27 mouse cellular contexts compared by ENCODE assay signal in the genomic region with DNA sequence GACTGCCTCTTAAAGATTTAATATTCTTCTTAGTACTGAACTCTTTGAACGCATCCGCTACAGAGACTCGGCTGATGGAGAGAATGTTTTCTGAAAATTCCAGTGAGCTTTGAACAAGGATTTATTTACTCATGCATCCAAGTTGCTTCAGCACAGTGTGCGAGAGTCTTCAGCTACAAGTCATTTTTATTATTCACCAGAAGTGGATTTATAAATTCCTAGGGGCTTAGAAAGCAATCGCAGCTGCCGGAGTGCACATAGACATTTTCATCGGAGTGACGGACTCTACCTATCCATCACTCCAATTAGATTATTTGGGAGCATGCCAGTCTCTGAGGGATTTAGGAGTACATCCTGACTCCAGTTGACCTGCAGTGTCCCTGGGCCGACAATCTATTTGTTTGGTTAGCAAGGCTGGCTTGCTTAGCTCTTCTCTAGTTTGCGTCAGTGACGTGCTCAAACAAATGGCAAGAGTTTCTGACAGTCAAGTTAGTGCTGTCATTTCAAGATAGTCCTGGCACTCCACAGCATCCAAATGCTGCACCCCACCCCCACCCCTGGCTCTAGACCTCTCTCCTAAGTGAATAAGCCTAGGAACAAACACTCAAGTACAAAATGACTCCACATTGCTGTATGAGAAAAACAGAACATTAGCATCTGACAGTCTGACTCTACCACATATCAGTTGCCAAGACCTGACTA. TPM values are rescaled to one million over a fixed set of nuclear protein-coding genes. Genes with fewer than 3 reads are reported as not detected.
A peak's percentile ranks its signal among the peaks of the same experiment; 100 is the strongest.
DNase-seq lines count a peak whose midpoint lies in the region; ATAC-seq and TF ChIP-seq lines count a peak whose summit lies in the region.
"Had no signal": no experiment of that assay in that cellular context is flagged by ENCODE, and none has a peak within 500 bp of the region (broad histone marks: within the 10 kb centered on the region; RNA-seq: fewer than 3 reads in every experiment).

No protein-coding gene starts in this region.

- TF ChIP-seq EP300 in liver, postnatal 0 days (IDR thresholded peaks at IDR 0.05; ENCODE audit: low read depth), result no peak

- H3K4me2 ChIP-seq in liver, postnatal 0 days (ENCODE audit: low read depth, low read length), result no peak overlapping the region
- no peak overlapping the region for H3K4me2 ChIP-seq in liver, embryonic 12.5 days
- peak overlapping the region; percentile 26 for H3K4me2 ChIP-seq in midbrain, embryonic 15.5 days
- no peak overlapping the region for H3K4me2 ChIP-seq in midbrain, embryonic 13.5 days (replicated peaks)
- peak overlapping the region; percentile 18; the same call in 1 of the 2 replicates for H3K4me2 ChIP-seq in midbrain, postnatal 0 days (ENCODE audit: low read depth, low read length, poor library complexity, severe bottlenecking)
- H3K4me2 ChIP-seq: embryonic facial prominence, embryonic 15.5 days; limb, embryonic 13.5 days; liver, embryonic 15.5 days; midbrain, embryonic 12.5 days had no signal

- peaks cover 6% of the 10 kb centered on the region for H3K4me1 ChIP-seq in liver, postnatal 0 days (ENCODE audit: insufficient read depth)
- H3K4me1 ChIP-seq in liver, embryonic 12.5 days, result peaks cover 28% of the 10 kb centered on the region
- H3K4me1 ChIP-seq in midbrain, embryonic 15.5 days, result no peaks in the 10 kb centered on the region; the same call in 1 of the 2 replicates
- H3K4me1 ChIP-seq in midbrain, embryonic 13.5 days (replicated peaks), result 0 out of 2 replicates have a peak, but pooled peaks cover 10% of the 10 kb centered on the region
- H3K4me1 ChIP-seq in midbrain, postnatal 0 days (ENCODE audit: insufficient read depth, low read length), result no peaks in the 10 kb centered on the region
- H3K4me1 ChIP-seq: embryonic facial prominence, embryonic 15.5 days; limb, embryonic 13.5 days; midbrain, embryonic 12.5 days had no signal

- no peak overlapping the region for H3K4me3 ChIP-seq in liver, postnatal 0 days (ENCODE audit: low read depth, low read length)
- no peak overlapping the region for H3K4me3 ChIP-seq in liver, embryonic 12.5 days
- H3K4me3 ChIP-seq in midbrain, embryonic 15.5 days, result no peak overlapping the region
- H3K4me3 ChIP-seq in midbrain, embryonic 13.5 days (replicated peaks), result no peak overlapping the region
- no peak overlapping the region for H3K4me3 ChIP-seq in midbrain, postnatal 0 days (ENCODE audit: low read depth, low read length)
- H3K4me3 ChIP-seq: embryonic facial prominence, embryonic 15.5 days; gastrocnemius, adult 2 months; heart, embryonic 10.5 days; limb, embryonic 13.5 days; liver, embryonic 15.5 days; midbrain, embryonic 12.5 days had no signal

- peak; percentile 48 for DNase-seq in heart, adult 11 months
- DNase-seq in heart, postnatal 36 days, result no peak
- DNase-seq in liver, postnatal 0 days, result peak; percentile 52
- DNase-seq in midbrain, postnatal 0 days (ENCODE audit: low spot score), result peak; percentile 28
- no peak for DNase-seq in adipocyte (ENCODE audit: low spot score)
- DNase-seq: adrenal gland, postnatal 14 days; cerebellum, adult 8-10 months; cerebellum, postnatal 36 days; embryo, embryonic 11 days; gastrocnemius, adult 2 months; kidney, adult 9 months; layer of hippocampus, adult 9-11 months; thymus, postnatal 25 days had no signal

- 70% methylated on average over 11 of the region's 11 CpGs for WGBS in liver, postnatal 0 days (ENCODE audit: insufficient replicate concordance)
- 76% methylated on average over 11 of the region's 11 CpGs for WGBS in liver, embryonic 12.5 days (ENCODE audit: insufficient replicate concordance)
- 54% methylated on average over 11 of the region's 11 CpGs for WGBS in midbrain, embryonic 15.5 days
- WGBS in midbrain, embryonic 13.5 days, result 72% methylated on average over 11 of the region's 11 CpGs
- WGBS in midbrain, postnatal 0 days, result 44% methylated on average over 11 of the region's 11 CpGs

- H3K9ac ChIP-seq in liver, postnatal 0 days (replicated peaks), result no peak overlapping the region
- no peak overlapping the region for H3K9ac ChIP-seq in liver, embryonic 12.5 days
- no peak overlapping the region for H3K9ac ChIP-seq in midbrain, embryonic 15.5 days
- H3K9ac ChIP-seq in midbrain, embryonic 13.5 days (replicated peaks), result no peak overlapping the region
- H3K9ac ChIP-seq in midbrain, postnatal 0 days (replicated peaks; ENCODE audit: low read length, poor library complexity, severe bottlenecking), result no peak overlapping the region
- H3K9ac ChIP-seq: embryonic facial prominence, embryonic 15.5 days; limb, embryonic 13.5 days; liver, embryonic 15.5 days; midbrain, embryonic 12.5 days had no signal

- intact Hi-C loops in heart, postnatal 36 days (cut with DNase I), result no loop called here

- no peaks in the 10 kb centered on the region for H3K36me3 ChIP-seq in liver, postnatal 0 days (replicated peaks; ENCODE audit: insufficient read depth, low read length)
- no peaks in the 10 kb centered on the region for H3K36me3 ChIP-seq in liver, embryonic 12.5 days
- no peaks in the 10 kb centered on the region for H3K36me3 ChIP-seq in midbrain, embryonic 15.5 days (replicated peaks)
- H3K36me3 ChIP-seq in midbrain, embryonic 13.5 days, result no peaks in the 10 kb centered on the region
- H3K36me3 ChIP-seq in midbrain, postnatal 0 days (ENCODE audit: insufficient read depth, low read length), result no peaks in the 10 kb centered on the region
- H3K36me3 ChIP-seq: embryonic facial prominence, embryonic 15.5 days; heart, embryonic 10.5 days; limb, embryonic 13.5 days; liver, embryonic 15.5 days; midbrain, embryonic 12.5 days had no signal

- TF ChIP-seq CTCF in liver, postnatal 0 days (IDR thresholded peaks at IDR 0.05; ENCODE audit: low read depth), result no peak
- no peak for TF ChIP-seq CTCF in midbrain, postnatal 0 days (IDR thresholded peaks at IDR 0.05)

- ATAC-seq in liver, postnatal 0 days, result peak; percentile 90
- ATAC-seq in liver, embryonic 12.5 days, result no peak
- no peak for ATAC-seq in midbrain, embryonic 15.5 days (replicated peaks)
- no peak for ATAC-seq in midbrain, embryonic 13.5 days
- no peak for ATAC-seq in midbrain, postnatal 0 days (ENCODE audit: low FRiP score)
- ATAC-seq: forebrain, embryonic 14.5 days; intestine, embryonic 16.5 days had no signal

- H3K9me3 ChIP-seq in liver, postnatal 0 days (ENCODE audit: low read length), result no peaks in the 10 kb centered on the region; the same call in 1 of the 2 replicates
- no peaks in the 10 kb centered on the region for H3K9me3 ChIP-seq in liver, embryonic 12.5 days (replicated peaks)
- no peaks in the 10 kb centered on the region for H3K9me3 ChIP-seq in midbrain, embryonic 15.5 days
- 0 out of 2 replicates have a peak, but pooled peaks cover 5% of the 10 kb centered on the region for H3K9me3 ChIP-seq in midbrain, embryonic 13.5 days
- H3K9me3 ChIP-seq in midbrain, postnatal 0 days (ENCODE audit: low read length), result no peaks in the 10 kb centered on the region
- H3K9me3 ChIP-seq: embryonic facial prominence, embryonic 15.5 days; heart, embryonic 10.5 days; liver, embryonic 15.5 days had no signal

- no peaks in the 10 kb centered on the region for H3K27me3 ChIP-seq in liver, postnatal 0 days (ENCODE audit: insufficient read depth, low read length)
- H3K27me3 ChIP-seq in liver, embryonic 12.5 days (replicated peaks), result no peaks in the 10 kb centered on the region
- no peaks in the 10 kb centered on the region for H3K27me3 ChIP-seq in midbrain, embryonic 15.5 days (replicated peaks)
- H3K27me3 ChIP-seq in midbrain, embryonic 13.5 days, result no peaks in the 10 kb centered on the region
- H3K27me3 ChIP-seq in midbrain, postnatal 0 days (ENCODE audit: insufficient read depth, low read length), result no peaks in the 10 kb centered on the region
- H3K27me3 ChIP-seq: embryonic facial prominence, embryonic 15.5 days; limb, embryonic 13.5 days; liver, embryonic 15.5 days; midbrain, embryonic 12.5 days had no signal

- peak overlapping the region; percentile 48; the same call in 1 of the 2 replicates for H3K27ac ChIP-seq in liver, postnatal 0 days (ENCODE audit: low read depth)
- H3K27ac ChIP-seq in liver, embryonic 12.5 days, result no peak overlapping the region
- peak overlapping the region; percentile 29; the same call in 1 of the 2 replicates for H3K27ac ChIP-seq in midbrain, embryonic 15.5 days
- H3K27ac ChIP-seq in midbrain, embryonic 13.5 days, result no peak overlapping the region
- H3K27ac ChIP-seq in midbrain, postnatal 0 days (ENCODE audit: low read depth, low read length), result no peak overlapping the region
- H3K27ac ChIP-seq: embryonic facial prominence, embryonic 15.5 days; gastrocnemius, adult 2 months; heart, embryonic 10.5 days; limb, embryonic 13.5 days; liver, embryonic 15.5 days; midbrain, embryonic 12.5 days had no signal

RNA-seq across cellular contexts. Expression of gene Acmsd, which starts 21.3 kb away (rescaled TPM):
- under 1 TPM; 0.24 to 0.28 TPM for total RNA-seq in heart, postnatal 36 days (2021)
- polyA plus RNA-seq in liver, postnatal 0 days (2015; fragmentation: Nextera tagmentation; extraction: Ambion mirVana), result 2.5 and 3.2 TPM in 2 replicates
- polyA plus RNA-seq in liver, embryonic 12.5 days (2016; fragmentation: Nextera tagmentation; extraction: Ambion mirVana), result 8.4 and 8.5 TPM in 2 replicates
- polyA plus RNA-seq in midbrain, embryonic 15.5 days (2015; fragmentation: Nextera tagmentation; extraction: Ambion mirVana), result 0.08 and 0.13 TPM in 2 replicates
- polyA plus RNA-seq in midbrain, embryonic 13.5 days (2015; fragmentation: Nextera tagmentation; extraction: Ambion mirVana), result 0.09 and 0.22 TPM in 2 replicates
- total RNA-seq in midbrain, postnatal 0 days (2014; rRNA removed), result not detected in 2 replicates
- 0.16 TPM in 1 of 2 replicates, not detected in the other for polyA plus RNA-seq in midbrain, postnatal 0 days (2015; fragmentation: Nextera tagmentation; extraction: Ambion mirVana)
- total RNA-seq: gastrocnemius, adult 2 months; left cerebral cortex, adult 18-20 months; left cerebral cortex, postnatal 25 days had no signal
- polyA plus RNA-seq: forebrain, embryonic 14.5 days; frontal cortex, adult 2 months; gonadal fat pad, adult 2 months had no signal

RNA-seq across cellular contexts. Expression of gene Ccnt2, which starts 23.4 kb away (rescaled TPM):
- total RNA-seq in heart, postnatal 36 days (2021), result 10 to 100 TPM; 20.9 to 26.6 TPM
- polyA plus RNA-seq in liver, postnatal 0 days (2015; fragmentation: Nextera tagmentation; extraction: Ambion mirVana), result 13.0 and 15.8 TPM in 2 replicates
- 42.3 and 43.9 TPM in 2 replicates for polyA plus RNA-seq in liver, embryonic 12.5 days (2016; fragmentation: Nextera tagmentation; extraction: Ambion mirVana)
- polyA plus RNA-seq in midbrain, embryonic 15.5 days (2015; fragmentation: Nextera tagmentation; extraction: Ambion mirVana), result 94.8 and 117 TPM in 2 replicates
- 132 and 134 TPM in 2 replicates for polyA plus RNA-seq in midbrain, embryonic 13.5 days (2015; fragmentation: Nextera tagmentation; extraction: Ambion mirVana)
- 30.3 and 45.9 TPM in 2 replicates for total RNA-seq in midbrain, postnatal 0 days (2014; rRNA removed)
- polyA plus RNA-seq in midbrain, postnatal 0 days (2015; fragmentation: Nextera tagmentation; extraction: Ambion mirVana), result 26.2 and 31.0 TPM in 2 replicates

Comparison
In these comparisons a context has a peak if more than half of its experiments do, and no peak if none do; other contexts are left out.
1. DNase-seq: peak in heart, adult 11 months (single experiment), liver, postnatal 0 days (single experiment) and midbrain, postnatal 0 days (single experiment); none in heart, postnatal 36 days (0 of 2) and adipocyte (single experiment).
2. H3K27ac ChIP-seq: peak in liver, postnatal 0 days (single experiment) and midbrain, embryonic 15.5 days (single experiment); none in liver, embryonic 12.5 days (single experiment), midbrain, embryonic 13.5 days (single experiment) and midbrain, postnatal 0 days (single experiment).
3. H3K4me2 ChIP-seq: peak in midbrain, embryonic 15.5 days (single experiment) and midbrain, postnatal 0 days (single experiment); none in liver, postnatal 0 days (single experiment), liver, embryonic 12.5 days (single experiment) and midbrain, embryonic 13.5 days (single experiment).